Mouse (Mus musculus) liver, embryonic 13.5 days (tissue): ENCODE data around the gene Ablim1. TPM values are rescaled to one million over a fixed set of nuclear protein-coding genes. Genes with fewer than 3 reads are reported as not detected.

Experiments used
- ATAC-seq: fragments of 200-750 bp; cut with Nextera tagmentation; 2 replicates; pipeline ENCODE4 v1.8.0; 2017; ENCODE audit warnings: low read depth, mild to moderate bottlenecking, moderate number of reproducible peaks, moderate library complexity
- DNase-seq: peaks from one replicate; pipeline ENCODE4 v3.0.0; 2022
- H3K27ac ChIP-seq: fragments of 300-500 bp; sonication (generic); 2 replicates; pipeline ENCODE4 v1.5.1; 2015; ENCODE audit warnings: moderate library complexity, mild to moderate bottlenecking, inconsistent platforms
- H3K27me3 ChIP-seq: fragments of 300-500 bp; sonication (generic); 2 replicates; pipeline ENCODE4 v1.6.1; 2015; ENCODE audit warnings: mild to moderate bottlenecking, inconsistent platforms
- H3K36me3 ChIP-seq: fragments of 300-500 bp; sonication (generic); 2 replicates; pipeline ENCODE4 v1.6.1; 2015; ENCODE audit warnings: mild to moderate bottlenecking, inconsistent platforms
- H3K4me1 ChIP-seq: fragments of 300-500 bp; sonication (generic); replicated peaks from 2 replicates; pipeline ENCODE4 v1.6.1; 2015; ENCODE audit warnings: inconsistent platforms
- H3K4me2 ChIP-seq: fragments of 300-500 bp; sonication (generic); 2 replicates; pipeline ENCODE4 v1.6.1; 2015; ENCODE audit warnings: inconsistent platforms, mild to moderate bottlenecking, moderate library complexity
- H3K4me3 ChIP-seq: fragments of 300-500 bp; sonication (generic); replicated peaks from 2 replicates; pipeline ENCODE4 v1.5.1; 2015; ENCODE audit warnings: mild to moderate bottlenecking, inconsistent platforms
- H3K9ac ChIP-seq: fragments of 300-500 bp; sonication (generic); 2 replicates; pipeline ENCODE4 v1.6.1; 2015; ENCODE audit warnings: mild to moderate bottlenecking, inconsistent platforms
- H3K9me3 ChIP-seq: fragments of 300-500 bp; sonication (generic); replicated peaks from 2 replicates; pipeline ENCODE4 v1.6.1; 2016; ENCODE audit warnings: inconsistent platforms
- WGBS: fragments of 180-500 bp; shearing (Covaris S2); methylation state at CpG from one replicate; pipeline ENCODE4 v1.1.7; 2015; ENCODE audit not compliant: insufficient replicate concordance; 5-methylcytosine and 5-hydroxymethylcytosine counted together
- polyA plus RNA-seq: library from polyadenylated mRNA; unstranded; fragments of >200 nt; fragmentation: Nextera tagmentation; extraction: Ambion mirVana; gene quantifications from 2 replicates; pipeline ENCODE4 v1.2.1, GENCODE M21; 2015

Gene Ablim1
- polyA plus RNA-seq, 1 experiment from 2014 or later, result 4.8 TPM

DNA sequence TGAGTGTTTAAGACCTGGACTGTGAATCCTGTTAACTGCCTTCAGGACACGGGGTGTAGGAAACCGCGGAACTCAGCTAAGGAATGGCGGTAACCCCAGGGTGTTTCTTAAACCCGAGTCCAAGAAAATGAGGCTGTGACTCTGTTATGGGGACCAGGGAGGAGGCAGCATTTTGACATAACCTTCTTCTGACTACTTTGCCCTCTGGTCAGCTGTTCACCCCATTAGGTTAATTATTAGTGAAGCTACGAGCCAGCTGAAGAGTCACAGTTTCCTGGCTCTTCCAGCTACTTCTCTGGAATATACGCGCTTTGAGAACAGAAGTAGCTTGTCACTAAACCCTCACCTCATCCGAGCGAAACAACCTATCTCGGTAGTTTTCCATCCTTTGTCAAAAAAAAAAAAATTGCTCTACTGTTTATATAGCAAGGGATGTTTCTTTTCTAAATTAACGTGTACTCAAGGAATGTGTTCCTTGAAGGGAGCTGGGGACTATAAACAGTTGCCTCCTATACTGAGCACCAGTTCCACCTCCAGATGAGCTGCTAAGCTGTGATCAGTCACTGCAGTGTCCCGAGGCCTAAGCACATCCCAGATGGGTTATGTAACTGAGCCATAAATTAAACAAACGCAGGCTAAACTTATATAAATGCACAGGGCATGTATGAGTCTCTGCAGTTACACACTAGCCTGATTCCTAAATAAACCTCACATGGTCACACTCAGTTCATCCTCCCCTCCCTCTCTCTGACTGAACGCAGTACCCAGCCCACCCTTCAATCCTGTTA is 39.4 kb downstream of the Ablim1 start:
- H3K4me2 ChIP-seq, result peak overlapping the region; percentile 41
- no peaks in the 10 kb centered on the region for H3K9me3 ChIP-seq
- peak overlapping the region; percentile 63 for H3K27ac ChIP-seq
- WGBS, result 54% methylated on average over 15 of the region's 15 CpGs
- peaks cover 29% of the 10 kb centered on the region for H3K4me1 ChIP-seq
- DNase-seq, result no peak
- 0 out of 2 replicates have a peak overlapping the region, but pooled peaks have one; percentile 11 for H3K4me3 ChIP-seq
- H3K9ac ChIP-seq, result no peak overlapping the region
- H3K27me3 ChIP-seq, result 0 out of 2 replicates have a peak, but pooled peaks cover 6% of the 10 kb centered on the region
- H3K36me3 ChIP-seq, result no peaks in the 10 kb centered on the region
- no peak for ATAC-seq

DNA sequence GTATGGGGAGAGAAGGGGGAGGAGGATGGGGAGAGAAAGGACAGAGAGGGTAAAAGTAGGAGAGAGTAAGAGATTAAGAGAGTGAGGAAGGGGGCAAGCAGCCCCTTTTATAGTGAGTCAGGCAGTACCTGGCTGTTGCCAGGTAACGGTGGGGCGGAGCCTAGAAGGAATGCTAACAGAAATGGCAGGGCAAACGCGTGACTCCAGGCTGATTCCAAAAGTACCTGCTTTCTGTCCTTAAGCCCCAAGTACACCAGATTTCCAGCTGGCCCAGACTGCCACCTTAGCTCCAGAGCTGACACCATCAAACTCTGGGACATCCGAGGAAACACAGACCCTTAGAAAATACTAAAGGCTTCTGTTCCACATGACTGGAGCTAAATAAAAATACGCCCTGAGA is 40.0 kb downstream of the Ablim1 start:
- peaks cover 33% of the 10 kb centered on the region for H3K4me1 ChIP-seq
- 40% methylated on average over 6 of the region's 6 CpGs for WGBS
- 0 out of 2 replicates have a peak, but pooled peaks cover 6% of the 10 kb centered on the region for H3K27me3 ChIP-seq
- H3K4me2 ChIP-seq, result peak overlapping the region; percentile 41
- H3K9ac ChIP-seq, result no peak overlapping the region
- H3K36me3 ChIP-seq, result no peaks in the 10 kb centered on the region
- H3K4me3 ChIP-seq, result 0 out of 2 replicates have a peak overlapping the region, but pooled peaks have one; percentile 11
- no peaks in the 10 kb centered on the region for H3K9me3 ChIP-seq
- no peak for ATAC-seq
- no peak for DNase-seq
- H3K27ac ChIP-seq, result peak overlapping the region; percentile 63

- Histone ChIP-seq H3K4me3 (no peak overlapping the region), H3K36me3 (no peaks in the 10 kb centered on the region), H3K27me3 (0 out of 2 replicates have a peak, but pooled peaks cover 6% of the 10 kb centered on the region), H3K4me1 (peaks cover 34% of the 10 kb centered on the region), H3K9ac (no peak overlapping the region), H3K27ac (no peak overlapping the region), H3K9me3 (no peaks in the 10 kb centered on the region), H3K4me2 (peak overlapping the region; percentile 41)
- DNase-seq, result no peak
- WGBS, result 31% methylated on average over 12 of the region's 12 CpGs
- ATAC-seq, result no peak
Measured at GRCm38 (mm10) chr19:57274286-57274685, 40.4 kb downstream of the Ablim1 start.

GRCm38 (mm10) chr19:57272824-57273613 is 41.7 kb downstream of the Ablim1 start:
- H3K27me3 ChIP-seq, result 0 out of 2 replicates have a peak, but pooled peaks cover 6% of the 10 kb centered on the region
- H3K36me3 ChIP-seq, result no peaks in the 10 kb centered on the region
- H3K4me3 ChIP-seq, result no peak overlapping the region
- H3K4me2 ChIP-seq, result peak overlapping the region; percentile 38
- DNase-seq, result peak; percentile 13
- H3K4me1 ChIP-seq, result peaks cover 36% of the 10 kb centered on the region
- no peak overlapping the region for H3K9ac ChIP-seq
- ATAC-seq, result peak; percentile 72
- WGBS, result 26% methylated on average over 13 of the region's 13 CpGs
- no peaks in the 10 kb centered on the region for H3K9me3 ChIP-seq
- H3K27ac ChIP-seq, result peak overlapping the region; percentile 23; the same call in 1 of the 2 replicates

- H3K4me3 ChIP-seq, result no peak overlapping the region
- ATAC-seq, result no peak
- WGBS, result 76% methylated on average over 16 of the region's 16 CpGs
- no peak overlapping the region for H3K4me2 ChIP-seq
- no peaks in the 10 kb centered on the region for H3K9me3 ChIP-seq
- peaks cover 36% of the 10 kb centered on the region for H3K4me1 ChIP-seq
- no peak for DNase-seq
- H3K27me3 ChIP-seq, result 0 out of 2 replicates have a peak, but pooled peaks cover 6% of the 10 kb centered on the region
- no peaks in the 10 kb centered on the region for H3K36me3 ChIP-seq
- H3K27ac ChIP-seq, result no peak overlapping the region
- no peak overlapping the region for H3K9ac ChIP-seq
Measured at GRCm38 (mm10) chr19:57271757-57272156, 43.0 kb downstream of the Ablim1 start.

DNA sequence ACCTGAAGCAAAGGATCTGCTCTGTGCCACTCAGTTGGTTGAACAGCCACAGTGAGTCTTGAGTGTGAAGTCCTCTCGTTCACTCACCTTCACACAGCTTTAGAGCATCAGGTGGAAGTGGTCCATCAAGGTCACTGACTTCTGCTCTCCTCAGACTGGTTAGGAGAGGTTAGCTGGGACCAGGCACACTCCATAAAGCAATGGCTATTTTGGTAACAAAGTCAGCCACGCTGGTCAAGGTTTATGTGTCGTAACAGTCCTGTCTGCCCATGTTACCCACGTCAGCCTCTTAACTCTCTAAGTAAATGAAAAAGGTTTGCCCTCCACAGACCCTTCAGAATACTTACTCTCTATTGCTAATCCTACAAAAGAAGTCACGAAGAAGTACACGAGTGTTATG is 44.0 kb downstream of the Ablim1 start:
- no peaks in the 10 kb centered on the region for H3K9me3 ChIP-seq
- no peak overlapping the region for H3K27ac ChIP-seq
- H3K4me2 ChIP-seq, result no peak overlapping the region
- 62% methylated on average over 6 of the region's 6 CpGs for WGBS
- no peak overlapping the region for H3K4me3 ChIP-seq
- no peak for ATAC-seq
- no peak overlapping the region for H3K9ac ChIP-seq
- H3K36me3 ChIP-seq, result no peaks in the 10 kb centered on the region
- DNase-seq, result no peak
- H3K27me3 ChIP-seq, result 0 out of 2 replicates have a peak, but pooled peaks cover 6% of the 10 kb centered on the region
- H3K4me1 ChIP-seq, result peaks cover 36% of the 10 kb centered on the region

- Histone ChIP-seq H3K4me1 (peaks cover 36% of the 10 kb centered on the region), H3K9ac (no peak overlapping the region), H3K4me3 (no peak overlapping the region), H3K27me3 (0 out of 2 replicates have a peak, but pooled peaks cover 6% of the 10 kb centered on the region), H3K9me3 (no peaks in the 10 kb centered on the region), H3K27ac (no peak overlapping the region), H3K36me3 (no peaks in the 10 kb centered on the region), H3K4me2 (no peak overlapping the region)
- 64% methylated on average over 6 of the region's 6 CpGs for WGBS
- DNase-seq, result no peak
- no peak for ATAC-seq
Measured at GRCm38 (mm10) chr19:57269791-57270190, 44.9 kb downstream of the Ablim1 start.

GRCm38 (mm10) chr19:57267531-57267930 is 47.2 kb downstream of the Ablim1 start:
- no peaks in the 10 kb centered on the region for H3K36me3 ChIP-seq
- H3K4me2 ChIP-seq, result no peak overlapping the region
- H3K4me1 ChIP-seq, result peaks cover 17% of the 10 kb centered on the region
- WGBS, result 43% methylated on average over 5 of the region's 5 CpGs
- DNase-seq, result no peak
- H3K27ac ChIP-seq, result no peak overlapping the region
- H3K4me3 ChIP-seq, result no peak overlapping the region
- no peaks in the 10 kb centered on the region for H3K27me3 ChIP-seq
- no peaks in the 10 kb centered on the region for H3K9me3 ChIP-seq
- no peak overlapping the region for H3K9ac ChIP-seq
- no peak for ATAC-seq

GRCm38 (mm10) chr19:57266374-57267085 is 48.2 kb downstream of the Ablim1 start:
- H3K4me3 ChIP-seq, result no peak overlapping the region
- no peaks in the 10 kb centered on the region for H3K36me3 ChIP-seq
- no peaks in the 10 kb centered on the region for H3K27me3 ChIP-seq
- peaks cover 20% of the 10 kb centered on the region for H3K4me1 ChIP-seq
- ATAC-seq (no peak), DNase-seq (no peak)
- no peaks in the 10 kb centered on the region for H3K9me3 ChIP-seq
- H3K27ac ChIP-seq, result no peak overlapping the region
- no peak overlapping the region for H3K9ac ChIP-seq
- 53% methylated on average over 10 of the region's 10 CpGs for WGBS
- no peak overlapping the region for H3K4me2 ChIP-seq

GRCm38 (mm10) chr19:57264296-57264947 is 50.3 kb downstream of the Ablim1 start:
- H3K27me3 ChIP-seq, result no peaks in the 10 kb centered on the region
- WGBS, result 55% methylated on average over 15 of the region's 15 CpGs
- H3K4me2 ChIP-seq, result no peak overlapping the region
- peaks cover 10% of the 10 kb centered on the region for H3K4me1 ChIP-seq
- ATAC-seq (no peak), DNase-seq (no peak)
- H3K9ac ChIP-seq, result no peak overlapping the region
- H3K27ac ChIP-seq, result no peak overlapping the region
- no peaks in the 10 kb centered on the region for H3K9me3 ChIP-seq
- no peaks in the 10 kb centered on the region for H3K36me3 ChIP-seq
- H3K4me3 ChIP-seq, result no peak overlapping the region
